Mouse (Mus musculus): ENCODE measurements at regions not wholly inside any gene's neighbourhood (a gene's known extent, or its start where the extent isn't known, plus 50 kb on each side); places are given as distances from the start of the nearest gene placed in this dataset.

GRCm38 (mm10) chr15:68445341-68445740 is 1944.6 kb upstream of the Lrrc6 start:
- no peak for DNase-seq

DNA sequence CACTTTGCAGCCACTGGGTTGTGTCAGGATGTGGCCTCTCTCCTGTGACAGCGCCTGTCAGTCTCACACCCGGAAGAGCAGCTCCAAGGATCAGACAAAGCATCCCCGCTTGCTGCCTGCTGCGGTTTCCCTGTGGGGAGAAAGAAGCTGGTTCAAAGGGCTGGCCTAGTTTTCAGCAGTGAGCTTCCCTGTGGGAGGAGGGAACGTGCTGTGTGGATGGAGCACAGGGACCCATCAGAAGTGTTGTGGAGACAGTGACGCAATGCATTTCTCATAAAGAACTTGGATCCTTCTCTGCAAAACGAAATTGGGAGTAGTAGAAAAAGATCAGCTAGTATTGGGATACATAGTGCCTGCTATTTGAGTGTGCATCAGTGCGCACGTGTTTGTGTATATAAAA is 1939.9 kb upstream of the Lrrc6 start:
- DNase-seq, result no peak

DNA sequence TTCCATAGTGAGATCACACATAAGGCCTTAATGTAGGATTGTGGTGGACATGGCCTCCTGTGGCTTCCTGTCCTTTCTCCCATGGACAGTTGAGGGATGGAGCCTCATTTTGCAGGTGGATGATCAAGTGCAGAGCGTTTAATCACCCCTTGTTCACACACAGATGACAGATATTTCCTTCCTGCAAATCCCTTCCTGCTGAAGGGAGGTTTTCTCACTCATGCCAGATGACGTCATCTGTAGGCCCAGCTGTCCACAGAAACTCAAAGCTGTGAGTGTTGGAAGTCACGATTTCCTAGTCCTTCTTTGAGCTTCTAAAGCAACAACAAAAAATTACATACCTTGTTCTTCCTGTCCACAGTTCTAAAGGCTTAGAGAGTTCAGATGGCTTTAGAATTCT is 1935.3 kb upstream of the Lrrc6 start:
- no peak for DNase-seq

DNA sequence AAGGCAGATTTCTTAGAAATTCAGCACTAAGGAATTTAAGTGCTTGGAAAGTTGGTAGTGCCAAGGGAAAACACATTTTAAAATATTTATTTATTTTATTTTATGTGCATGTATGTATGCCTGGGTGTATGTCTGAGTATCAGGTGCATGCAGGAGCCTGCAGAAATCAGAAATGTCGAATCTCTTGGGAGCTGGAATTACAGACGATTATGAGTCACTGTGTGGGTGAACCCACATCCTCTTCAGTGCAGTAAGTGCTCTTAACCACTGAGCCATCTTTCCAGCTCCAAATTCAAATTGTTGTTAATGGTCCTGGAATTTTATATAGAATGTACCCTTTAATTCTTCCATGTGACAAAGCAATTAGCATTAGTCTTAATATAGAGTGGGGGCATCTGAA is 1930.5 kb upstream of the Lrrc6 start:
- DNase-seq, result no peak

- DNase-seq, result no peak
These were observed 1929.8 kb upstream of the Lrrc6 start for GRCm38 (mm10) chr15:68430486-68430885.

DNA sequence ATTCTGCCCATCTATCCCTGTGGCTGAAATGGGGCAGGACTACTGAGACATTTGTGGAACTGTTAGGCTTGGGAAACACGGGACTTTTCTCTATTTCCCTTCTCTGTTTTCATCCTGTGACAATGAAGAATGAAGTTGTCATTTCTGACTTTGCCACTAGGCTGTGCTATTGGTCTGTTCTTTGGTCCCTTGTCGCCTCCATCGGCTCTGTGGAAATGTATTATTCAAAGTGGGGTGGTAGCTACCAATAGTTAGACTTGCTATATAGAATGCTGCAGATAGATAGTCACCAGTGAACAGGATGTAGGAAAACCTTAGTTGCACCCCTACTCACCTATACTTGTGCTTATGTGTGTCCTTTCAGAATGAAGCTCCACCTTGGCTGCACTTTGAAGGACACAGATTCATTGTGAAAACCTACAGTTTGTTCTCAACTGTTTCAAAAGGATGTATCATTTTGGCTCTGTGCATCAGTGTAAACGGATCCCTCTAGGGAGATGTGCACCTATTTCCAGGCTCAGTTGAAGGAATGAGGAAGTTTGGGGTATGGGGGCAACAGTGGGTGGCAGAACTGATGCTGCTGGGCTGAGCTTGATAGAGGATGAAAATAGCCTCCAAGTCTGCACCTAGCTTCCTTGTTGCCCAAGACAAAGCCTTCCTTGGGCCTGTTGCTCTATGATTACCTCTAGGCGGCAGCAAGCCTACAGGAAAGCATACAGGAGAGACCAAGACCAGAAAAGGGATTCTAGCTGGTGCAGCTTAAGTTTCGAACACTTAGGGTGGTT is 1927.9 kb upstream of the Lrrc6 start:
- DNase-seq, result peak; percentile 21

GRCm38 (mm10) chr15:68417142-68417541 is 1916.4 kb upstream of the Lrrc6 start:
- no peak for DNase-seq

- DNase-seq, result peak; percentile 20
These were observed 1914.8 kb upstream of the Lrrc6 start for GRCm38 (mm10) chr15:68415401-68415925.

GRCm38 (mm10) chr15:68414047-68414446 is 1913.3 kb upstream of the Lrrc6 start:
- DNase-seq, result no peak

- DNase-seq, result no peak
These were observed 1912.0 kb upstream of the Lrrc6 start for GRCm38 (mm10) chr15:68412697-68413096.

- no peak for DNase-seq
These were observed 1911.4 kb upstream of the Lrrc6 start for GRCm38 (mm10) chr15:68412156-68412555.

- DNase-seq, result no peak
These were observed 1902.9 kb upstream of the Lrrc6 start for GRCm38 (mm10) chr15:68403554-68404070.

DNA sequence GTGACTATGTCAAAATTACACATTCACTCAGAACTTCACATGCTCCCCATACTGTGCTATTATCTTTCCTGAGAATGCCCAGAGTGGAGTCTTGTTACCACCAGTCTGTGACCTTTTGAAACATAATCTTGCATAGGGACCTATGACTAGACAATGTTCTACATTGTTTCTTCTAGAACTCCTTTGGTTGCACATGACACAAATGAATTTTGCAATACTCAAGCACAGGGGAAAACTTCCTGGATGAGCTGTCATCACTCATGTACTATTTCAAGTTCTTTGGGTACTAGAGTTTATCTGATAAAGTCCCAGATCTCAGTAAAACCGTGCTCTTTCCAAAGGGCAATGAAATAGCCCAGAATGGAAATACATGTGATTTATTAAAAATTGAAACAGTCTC is 1901.0 kb upstream of the Lrrc6 start:
- no peak for DNase-seq

- no peak for DNase-seq
These were observed 1900.3 kb upstream of the Lrrc6 start for GRCm38 (mm10) chr15:68401006-68401405.

- no peak for DNase-seq
These were observed 1895.9 kb upstream of the Lrrc6 start for GRCm38 (mm10) chr15:68396566-68396965.

- peak; percentile 27 for DNase-seq
These were observed 1894.0 kb upstream of the Lrrc6 start for GRCm38 (mm10) chr15:68394749-68395148.

DNA sequence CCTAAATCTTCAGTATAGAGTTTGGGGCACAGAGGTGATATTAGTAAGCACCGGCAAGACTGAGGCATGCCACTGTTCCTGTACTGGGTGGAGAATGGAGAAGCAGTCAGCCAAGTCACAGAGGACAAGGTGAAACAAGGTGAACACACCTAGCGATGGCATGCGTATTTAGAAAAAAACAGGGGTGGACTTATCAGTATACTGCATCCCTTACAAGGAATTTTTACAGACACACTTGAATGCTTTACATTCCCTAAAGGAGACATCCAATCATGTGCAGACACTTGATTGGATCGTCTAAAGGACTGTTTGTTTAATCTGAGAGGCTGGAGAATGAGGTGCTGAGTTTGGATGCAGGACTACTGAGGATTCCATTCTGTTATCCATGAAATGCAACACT is 1893.4 kb upstream of the Lrrc6 start:
- DNase-seq, result no peak

DNA sequence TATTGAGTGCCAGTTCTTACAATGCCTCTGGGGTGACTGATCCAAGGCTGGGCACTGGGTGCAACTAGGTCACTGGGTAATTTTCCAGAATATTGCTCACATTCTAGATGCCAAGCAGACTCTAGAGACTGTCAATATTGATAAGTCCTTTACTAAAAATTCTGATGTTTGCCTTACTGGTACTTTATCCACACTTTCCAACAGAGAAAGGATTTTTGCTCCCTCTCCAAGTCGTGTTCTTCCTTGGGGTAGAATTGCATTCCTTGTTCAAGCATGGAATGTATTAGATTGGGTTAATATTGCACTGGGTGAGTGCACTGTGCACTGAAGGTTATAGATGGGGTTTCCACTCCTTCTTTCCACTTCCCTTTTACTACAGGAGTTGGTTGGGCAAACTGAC is 1891.0 kb upstream of the Lrrc6 start:
- peak; percentile 23 for DNase-seq

DNA sequence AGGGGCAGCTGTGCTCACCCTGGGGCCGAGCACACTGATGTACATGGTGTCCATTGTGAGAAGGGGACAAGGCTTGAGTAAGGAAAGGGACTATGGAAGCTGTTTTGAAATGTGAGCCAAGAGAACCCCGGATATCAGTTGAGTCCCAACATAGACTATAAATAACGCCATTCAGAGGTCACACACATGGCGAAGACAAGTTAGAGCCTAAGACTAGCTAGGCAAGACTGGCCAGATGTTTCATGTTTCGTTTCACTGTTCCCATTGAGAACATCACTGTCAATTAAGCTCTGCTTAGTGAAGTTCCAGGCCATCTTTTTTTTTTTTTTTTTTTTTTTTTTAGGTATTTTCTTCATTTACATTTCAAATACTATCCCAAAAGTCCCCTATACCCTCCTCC is 1889.1 kb upstream of the Lrrc6 start:
- no peak for DNase-seq

DNA sequence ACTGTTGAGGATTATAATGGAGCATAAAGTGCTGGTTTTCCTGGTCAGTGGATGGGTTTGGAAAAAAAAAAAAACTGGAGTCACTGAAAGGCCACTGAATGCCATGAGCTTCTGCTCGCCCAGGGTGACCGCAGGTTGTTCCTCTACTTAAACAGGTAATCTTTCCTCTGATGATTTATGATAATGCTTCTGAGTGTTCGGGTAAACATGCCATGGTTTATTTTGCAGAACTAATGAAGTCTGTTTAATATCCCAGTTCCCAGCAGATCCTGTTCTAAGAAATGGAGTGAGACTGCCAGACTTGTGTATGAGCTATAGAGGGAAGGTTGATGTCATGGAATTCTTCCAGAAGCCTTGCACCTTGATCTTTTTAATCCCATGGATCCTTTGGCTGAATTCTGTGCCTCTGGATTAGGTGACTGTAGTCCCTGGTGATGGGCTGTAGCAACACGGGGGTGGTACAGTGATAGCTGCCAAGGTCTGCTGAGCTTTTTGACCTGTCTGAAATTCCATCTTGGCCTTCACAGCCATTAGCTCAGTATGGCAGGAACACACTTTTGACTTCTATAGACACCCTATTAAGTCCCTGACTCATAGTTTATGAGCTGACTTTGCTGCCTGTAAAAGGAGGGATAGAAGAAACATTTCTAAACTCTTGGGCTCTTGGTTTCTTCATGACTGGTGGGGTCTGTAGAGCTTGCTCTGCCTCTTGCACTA is 1886.8 kb upstream of the Lrrc6 start:
- no peak for DNase-seq

GRCm38 (mm10) chr15:68384571-68385335 is 1884.0 kb upstream of the Lrrc6 start:
- DNase-seq, result no peak

DNA sequence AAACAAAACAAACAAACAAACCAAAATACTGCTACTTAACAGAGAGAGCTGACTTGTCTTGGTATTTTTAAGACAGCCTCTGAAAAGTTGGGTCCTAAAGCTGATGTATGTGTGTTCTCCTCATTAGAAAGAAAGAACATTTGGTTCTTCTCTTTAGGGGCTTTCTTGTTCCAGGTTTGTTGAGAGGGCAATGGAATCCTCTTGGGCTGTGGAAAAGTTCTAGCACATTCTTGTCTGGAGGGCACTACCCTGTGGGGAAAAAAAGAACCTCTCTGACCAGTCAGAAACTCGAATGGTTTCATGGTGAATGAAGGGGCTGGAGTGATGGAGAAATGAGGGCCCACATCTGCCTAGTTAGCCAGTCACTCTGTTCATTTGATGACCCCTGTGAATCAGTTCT is 1874.5 kb upstream of the Lrrc6 start:
- DNase-seq, result no peak
